Mouse (Mus musculus): ENCODE measurements around the gene Mmp11. TPM values are rescaled to one million over a fixed set of nuclear protein-coding genes. Genes with fewer than 3 reads are reported as not detected.
"Not testable (repeated sequence)": the region's sequence is repeated elsewhere in the genome, so short reads cannot be mapped to it uniquely, and the experiment has no call there.

Mmp11 gene
- polyA plus RNA-seq, 1 experiment: 4.1 TPM

DNA sequence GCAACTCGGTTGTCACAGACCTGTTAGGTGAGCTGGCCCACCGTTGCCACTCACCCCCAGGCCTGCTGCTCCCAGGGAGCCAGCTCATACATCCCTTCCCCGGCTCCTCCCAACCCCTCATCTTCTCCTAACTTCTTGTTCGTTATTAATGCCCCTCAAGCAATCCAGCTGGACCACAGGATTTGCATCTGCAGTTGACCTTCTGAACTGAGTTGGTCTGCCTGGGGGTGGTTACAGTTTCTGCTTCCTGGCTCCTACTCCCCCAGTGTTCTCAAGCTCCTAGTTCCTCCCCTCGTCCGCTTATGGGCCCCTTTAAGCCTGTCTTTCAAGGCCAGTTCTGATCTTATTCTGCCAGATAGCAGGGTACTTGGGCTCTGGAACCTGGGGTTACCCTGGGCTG is 41.7 kb downstream of the Mmp11 start:
- Histone ChIP-seq H3K27ac (replicated peaks; ENCODE audit: low read depth, low read length) (no peak overlapping the region), H3K4me3 (ENCODE audit: insufficient read depth, low read depth, low read length) (no peak overlapping the region), H3K4me1 (ENCODE audit: control insufficient read depth, insufficient read depth, insufficient read length, low read length) (peaks cover 15% of the 10 kb centered on the region)

DNA sequence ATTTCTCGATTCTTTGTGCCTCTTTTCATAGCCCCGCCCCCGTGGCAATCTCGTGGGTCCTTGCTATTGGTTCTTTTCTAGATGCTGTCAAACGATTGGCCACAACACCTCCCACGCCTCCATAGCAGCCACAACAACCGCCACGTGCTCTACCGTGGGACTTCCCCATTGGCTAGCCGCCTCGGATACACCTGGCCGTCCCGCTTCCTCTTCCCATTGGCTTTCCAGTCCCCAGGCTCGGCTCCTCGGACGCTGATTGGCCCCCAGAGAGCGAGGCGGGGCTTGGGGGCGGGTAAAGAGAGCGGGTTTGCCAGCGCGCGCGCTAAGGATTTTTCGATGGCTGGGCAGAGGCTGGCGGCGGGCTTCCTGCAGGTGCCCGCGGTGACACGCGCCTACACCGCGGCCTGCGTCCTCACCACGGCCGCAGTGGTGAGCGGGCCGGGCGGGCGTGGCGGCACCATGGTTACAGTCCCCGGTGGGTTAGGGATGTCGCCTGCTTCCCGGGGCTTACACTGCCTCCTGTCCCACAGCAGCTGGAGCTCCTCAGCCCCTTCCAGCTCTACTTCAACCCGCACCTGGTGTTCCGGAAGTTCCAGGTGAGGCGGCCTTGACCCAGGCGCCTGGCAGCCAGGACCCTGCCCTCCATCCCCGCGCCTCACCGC is 43.1 kb downstream of the Mmp11 start, which contains the start of gene Derl3:
Gene Derl3 (plus strand): TSS at position 325 of the 662 bp plus-strand sequence.
- Histone ChIP-seq H3K4me3 (ENCODE audit: insufficient read depth, low read depth, low read length) (peak within 1 kb of the TSS; percentile 45), H3K4me1 (ENCODE audit: control insufficient read depth, insufficient read depth, insufficient read length, low read length) (peaks cover 7% of the 10 kb centered on the region; the same call in 1 of the 2 replicates), H3K27ac (replicated peaks; ENCODE audit: low read depth, low read length) (no peak within 1 kb of the TSS)

DNA sequence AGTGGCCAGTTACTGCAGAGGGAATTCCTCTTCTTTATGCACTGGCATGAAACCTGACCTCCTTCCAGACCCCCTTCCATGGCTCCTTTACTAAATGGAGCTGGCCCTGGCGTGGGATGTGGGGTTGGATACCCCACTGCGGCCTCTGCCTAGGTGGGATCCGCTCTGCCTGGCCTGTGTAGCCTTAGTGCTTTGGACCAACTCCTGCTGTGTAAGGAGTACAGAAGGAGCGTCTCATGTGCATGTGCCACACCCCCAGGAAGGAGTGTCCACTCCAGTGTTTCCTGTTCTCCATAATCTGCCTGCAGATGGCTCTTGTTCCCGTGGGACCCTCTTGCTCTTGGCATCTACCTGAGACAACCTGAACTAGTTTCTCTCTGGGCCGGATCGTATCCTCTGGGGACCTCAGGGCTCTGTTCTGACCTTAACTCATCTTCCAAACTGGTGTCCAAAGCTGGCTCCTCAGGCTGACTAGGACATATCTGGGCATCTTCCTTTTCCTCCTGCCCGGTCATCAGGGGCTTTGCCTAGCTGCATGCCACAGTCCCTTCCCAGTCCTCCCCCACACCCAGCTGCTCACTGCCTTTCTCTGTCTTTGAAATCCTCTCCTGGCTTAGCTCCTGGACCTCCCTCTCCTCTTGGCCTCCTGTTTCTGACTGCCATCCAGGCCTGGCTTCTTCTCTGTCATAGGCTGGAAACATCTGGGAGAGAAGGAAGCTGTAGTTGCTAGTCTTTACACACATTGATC is 46.7 kb downstream of the Mmp11 start:
- Histone ChIP-seq H3K4me1 (ENCODE audit: control insufficient read depth, insufficient read depth, insufficient read length, low read length) (no peaks in the 10 kb centered on the region), H3K4me3 (ENCODE audit: insufficient read depth, low read depth, low read length) (no peak overlapping the region), H3K27ac (replicated peaks; ENCODE audit: low read depth, low read length) (no peak overlapping the region)

GRCm38 (mm10) chr10:75887504-75887903 is 48.8 kb downstream of the Mmp11 start:
- not testable (repeated sequence) for H3K27ac ChIP-seq (replicated peaks; ENCODE audit: low read depth, low read length); H3K4me3 ChIP-seq (ENCODE audit: insufficient read depth, low read depth, low read length); H3K4me1 ChIP-seq (ENCODE audit: control insufficient read depth, insufficient read depth, insufficient read length, low read length)

GRCm38 (mm10) chr10:75884742-75885141 is 51.6 kb downstream of the Mmp11 start:
- Histone ChIP-seq H3K4me1 (ENCODE audit: control insufficient read depth, insufficient read depth, insufficient read length, low read length) (no peaks in the 10 kb centered on the region), H3K27ac (replicated peaks; ENCODE audit: low read depth, low read length) (no peak overlapping the region), H3K4me3 (ENCODE audit: insufficient read depth, low read depth, low read length) (no peak overlapping the region)

DNA sequence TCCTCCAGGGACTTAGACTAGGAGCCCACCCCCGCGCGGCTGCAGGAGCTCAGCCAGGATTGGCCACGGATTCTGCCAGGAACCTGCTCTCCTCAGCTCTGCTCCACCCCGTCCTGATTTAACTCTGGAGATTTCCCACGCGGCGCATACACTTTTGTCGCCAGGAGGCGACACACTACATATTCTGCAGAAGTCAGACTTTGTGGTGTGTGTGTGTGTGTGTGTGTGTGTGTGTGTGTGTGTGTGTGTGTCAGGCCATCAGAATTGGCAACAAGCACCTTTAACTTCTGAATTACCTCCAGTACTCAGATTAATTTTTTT is 53.1 kb downstream of the Mmp11 start:
- no peaks in the 10 kb centered on the region for H3K4me1 ChIP-seq (ENCODE audit: control insufficient read depth, insufficient read depth, insufficient read length, low read length)
- no peak overlapping the region; the same call in 1 of the 2 replicates for H3K4me3 ChIP-seq (ENCODE audit: insufficient read depth, low read depth, low read length)
- H3K27ac ChIP-seq (replicated peaks; ENCODE audit: low read depth, low read length): no peak overlapping the region

GRCm38 (mm10) chr10:75882433-75883231 is 53.7 kb downstream of the Mmp11 start:
- Histone ChIP-seq H3K27ac (replicated peaks; ENCODE audit: low read depth, low read length) (no peak overlapping the region), H3K4me3 (ENCODE audit: insufficient read depth, low read depth, low read length) (no peak overlapping the region; the same call in 1 of the 2 replicates)

GRCm38 (mm10) chr10:75881578-75882432 is 54.5 kb downstream of the Mmp11 start:
- Histone ChIP-seq H3K4me1 (ENCODE audit: control insufficient read depth, insufficient read depth, insufficient read length, low read length) (no peaks in the 10 kb centered on the region), H3K27ac (replicated peaks; ENCODE audit: low read depth, low read length) (no peak overlapping the region), H3K4me3 (ENCODE audit: insufficient read depth, low read depth, low read length) (no peak overlapping the region)

More at GRCm38 (mm10) chr10:75882433-75883231, 53.7 kb downstream of the Mmp11 start:
- no peaks in the 10 kb centered on the region for H3K4me1 ChIP-seq (ENCODE audit: control insufficient read depth, insufficient read depth, insufficient read length, low read length)

DNA sequence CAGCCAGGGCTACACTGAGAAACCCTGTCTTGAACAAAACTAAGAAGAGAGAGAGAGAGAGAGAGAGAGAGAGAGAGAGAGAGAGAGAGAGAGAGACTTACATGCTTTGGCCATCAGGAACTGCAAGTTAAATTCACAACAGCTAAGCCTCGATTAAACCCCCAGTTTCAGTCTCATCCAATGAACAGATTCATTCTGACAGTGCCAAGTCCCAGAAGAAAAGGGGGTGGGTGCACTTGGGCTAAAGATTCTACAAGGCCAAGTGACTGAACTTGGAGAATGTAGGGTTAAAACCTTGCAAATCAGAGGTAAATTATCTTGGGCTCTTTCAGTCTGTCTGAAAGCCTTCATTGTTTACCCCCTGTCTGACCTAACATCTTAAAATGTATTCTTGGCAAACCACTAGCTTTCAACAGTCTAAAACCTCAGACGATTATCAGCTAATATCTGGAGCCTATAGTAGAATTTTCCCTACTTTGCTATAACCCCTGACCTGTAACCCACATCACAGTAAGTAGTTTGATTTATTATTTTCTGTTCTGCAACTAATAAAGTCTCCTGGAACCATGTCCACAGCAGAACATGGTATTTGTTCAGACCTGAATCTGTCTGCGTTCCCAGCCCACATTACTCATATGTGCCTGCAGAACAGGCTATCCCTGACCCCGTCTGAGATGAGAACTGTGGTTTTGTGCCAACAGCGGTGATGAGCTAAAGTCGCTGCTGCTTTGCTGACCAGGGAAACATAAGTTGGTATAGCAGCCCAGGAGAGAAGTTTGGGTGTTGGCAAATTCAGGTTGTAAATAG is 55.3 kb downstream of the Mmp11 start:
- Histone ChIP-seq H3K4me3 (ENCODE audit: insufficient read depth, low read depth, low read length) (no peak overlapping the region), H3K27ac (replicated peaks; ENCODE audit: low read depth, low read length) (no peak overlapping the region), H3K4me1 (ENCODE audit: control insufficient read depth, insufficient read depth, insufficient read length, low read length) (no peaks in the 10 kb centered on the region)

DNA sequence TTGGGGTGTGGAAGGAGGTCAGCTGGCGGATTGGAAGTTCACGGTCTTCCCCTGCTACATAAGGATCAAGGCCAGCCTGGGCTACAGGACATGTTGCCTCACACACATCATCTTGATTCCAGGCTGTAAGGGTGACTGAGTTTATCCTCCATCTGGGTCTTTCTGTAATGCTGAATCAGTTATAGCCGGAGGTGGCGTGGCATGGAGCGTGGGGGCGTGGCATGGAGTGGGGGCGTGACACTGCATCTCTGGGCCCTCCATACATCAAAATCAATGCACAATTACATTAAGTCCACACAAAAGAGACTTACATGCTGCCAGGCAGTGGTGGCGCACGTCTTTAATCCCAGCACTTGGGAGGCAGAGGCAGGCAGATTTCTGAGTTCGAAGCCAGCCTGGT is 55.9 kb downstream of the Mmp11 start:
- no peak overlapping the region for H3K27ac ChIP-seq (replicated peaks; ENCODE audit: low read depth, low read length)
- no peaks in the 10 kb centered on the region for H3K4me1 ChIP-seq (ENCODE audit: control insufficient read depth, insufficient read depth, insufficient read length, low read length)
- no peak overlapping the region for H3K4me3 ChIP-seq (ENCODE audit: insufficient read depth, low read depth, low read length)

DNA sequence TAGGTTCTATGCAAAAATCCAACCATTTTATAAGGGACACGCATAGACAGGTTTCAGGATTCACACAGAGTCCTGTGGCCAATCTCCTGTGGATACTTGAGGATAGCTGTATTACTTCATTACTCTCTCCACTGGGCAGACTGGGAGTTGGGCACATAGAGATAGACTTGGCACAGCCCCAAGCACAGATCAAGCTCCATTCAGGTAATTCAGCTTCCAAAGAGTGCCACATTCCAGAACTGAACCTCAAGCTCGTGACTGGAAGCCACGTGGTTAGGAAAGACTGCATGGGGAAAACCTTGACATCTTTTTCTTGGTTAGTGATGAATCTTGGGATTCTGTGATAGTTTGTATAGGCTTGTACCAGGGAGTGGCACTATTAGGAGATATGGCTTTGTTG is 57.5 kb downstream of the Mmp11 start:
- no peak overlapping the region for H3K27ac ChIP-seq (replicated peaks; ENCODE audit: low read depth, low read length)
- H3K4me1 ChIP-seq (ENCODE audit: control insufficient read depth, insufficient read depth, insufficient read length, low read length): no peaks in the 10 kb centered on the region
- no peak overlapping the region for H3K4me3 ChIP-seq (ENCODE audit: insufficient read depth, low read depth, low read length)

DNA sequence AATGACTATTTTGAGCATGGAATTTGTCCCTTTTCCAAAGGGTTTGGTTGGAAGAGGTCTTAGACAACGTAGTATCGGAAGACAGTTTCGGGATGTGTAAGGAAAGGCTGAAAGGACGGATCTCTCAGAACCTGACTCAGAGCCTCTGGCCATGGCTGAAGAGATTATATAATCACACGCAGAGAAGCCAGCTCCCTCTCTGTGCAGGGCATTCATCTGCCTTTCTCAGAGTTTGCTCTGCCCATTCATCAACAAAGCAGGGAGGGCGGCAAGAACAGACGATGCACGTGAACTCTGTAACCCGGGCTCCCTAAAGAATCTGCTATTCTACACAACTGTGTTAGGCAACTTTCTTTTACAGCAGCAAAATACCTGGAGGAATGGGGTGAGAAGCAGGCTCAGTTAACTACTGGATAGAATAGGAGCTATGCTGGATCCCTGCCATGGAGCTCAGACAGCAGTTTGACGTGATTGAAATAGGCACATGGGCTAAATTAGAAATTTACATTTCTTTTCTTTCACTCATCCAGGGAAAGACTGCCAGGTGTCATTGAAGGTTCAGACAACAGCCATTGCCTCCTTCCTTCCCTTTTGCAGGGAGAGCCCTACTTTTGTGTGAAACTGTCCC is 62.6 kb downstream of the Mmp11 start:
- H3K4me3 ChIP-seq (ENCODE audit: insufficient read depth, low read depth, low read length): no peak overlapping the region
- H3K4me1 ChIP-seq (ENCODE audit: control insufficient read depth, insufficient read depth, insufficient read length, low read length): no peaks in the 10 kb centered on the region
- H3K27ac ChIP-seq (replicated peaks; ENCODE audit: low read depth, low read length): no peak overlapping the region

Data from brown adipose tissue, adult 24 weeks (tissue).